Mouse (Mus musculus): ENCODE data around the gene Mgat4e. TPM values are rescaled to one million over a fixed set of nuclear protein-coding genes. Genes with fewer than 3 reads are reported as not detected.
"Not testable (repeated sequence)": the region's sequence is repeated elsewhere in the genome, so short reads cannot be mapped to it uniquely, and the experiment has no call there.

Gene Mgat4e
- polyA plus RNA-seq, 1 experiment from 2014 or later: not detected

DNA sequence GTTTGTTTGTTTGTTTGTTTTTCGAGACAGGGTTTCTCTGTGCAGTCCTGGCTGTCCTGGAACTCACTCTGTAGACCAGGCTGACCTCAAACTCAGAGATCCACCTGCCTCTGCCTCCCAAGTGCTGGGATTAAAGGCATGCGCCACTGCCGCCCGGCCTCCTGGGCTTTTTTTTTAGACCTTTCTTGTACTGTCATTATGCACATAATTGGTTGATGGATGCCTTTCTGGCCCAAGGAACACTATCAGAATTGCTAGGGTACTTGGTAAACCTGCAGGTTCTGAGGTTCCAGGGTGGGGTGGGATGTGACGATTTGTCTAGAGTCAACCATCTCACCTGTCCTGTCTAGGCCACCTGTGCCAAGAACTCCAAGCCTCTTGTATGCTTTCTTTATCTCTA, 30.3 kb downstream of the Mgat4e start:
- not testable (repeated sequence) for H3K27ac ChIP-seq (ENCODE audit: low read length); H3K27me3 ChIP-seq (ENCODE audit: control insufficient read depth, insufficient read depth, low read depth, low read length); H3K4me3 ChIP-seq (ENCODE audit: low read length); H3K9me3 ChIP-seq (ENCODE audit: control insufficient read depth, low read length); H3K9ac ChIP-seq (ENCODE audit: low read length); ATAC-seq (ENCODE audit: low read depth); H3K36me3 ChIP-seq (ENCODE audit: control insufficient read depth, insufficient read depth, low read length); H3K4me2 ChIP-seq (ENCODE audit: low read depth, low read length)
- WGBS: 93% methylated on average over 5 of the region's 5 CpGs
- H3K4me1 ChIP-seq (replicated peaks; ENCODE audit: control insufficient read depth, insufficient read depth, low read length): peaks cover 15% of the 10 kb centered on the region

DNA sequence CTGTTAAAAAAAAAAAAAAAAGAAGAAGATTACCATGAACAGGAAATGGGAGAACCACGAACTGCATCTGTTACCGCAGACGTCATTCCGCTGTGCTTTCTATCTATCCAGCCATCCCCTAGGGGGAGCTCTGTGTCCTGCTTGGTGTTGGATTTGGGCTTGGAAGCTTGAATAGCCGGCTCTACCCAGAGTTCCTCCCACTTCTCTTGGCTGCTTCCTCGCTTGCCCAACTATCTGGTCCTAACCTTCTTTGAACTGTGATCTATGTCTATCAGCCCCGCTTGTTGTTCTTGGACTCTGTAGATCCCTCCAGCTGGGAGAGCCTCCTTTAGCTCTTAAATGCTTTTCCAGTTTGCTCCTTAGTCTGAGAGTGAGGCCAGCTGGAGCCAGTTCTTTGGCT, 30.8 kb downstream of the Mgat4e start:
- H3K9ac ChIP-seq (ENCODE audit: low read length): no peak overlapping the region
- WGBS: 7% methylated on average over 7 of the region's 7 CpGs
- no peaks in the 10 kb centered on the region for H3K9me3 ChIP-seq (ENCODE audit: control insufficient read depth, low read length)
- peaks cover 18% of the 10 kb centered on the region for H3K4me1 ChIP-seq (replicated peaks; ENCODE audit: control insufficient read depth, insufficient read depth, low read length)
- H3K27me3 ChIP-seq (ENCODE audit: control insufficient read depth, insufficient read depth, low read depth, low read length): no peaks in the 10 kb centered on the region
- H3K36me3 ChIP-seq (ENCODE audit: control insufficient read depth, insufficient read depth, low read length): no peaks in the 10 kb centered on the region
- no peak overlapping the region for H3K4me2 ChIP-seq (ENCODE audit: low read depth, low read length)
- no peak overlapping the region for H3K27ac ChIP-seq (ENCODE audit: low read length)
- peak; percentile 90 for ATAC-seq (ENCODE audit: low read depth)
- no peak overlapping the region for H3K4me3 ChIP-seq (ENCODE audit: low read length)

DNA sequence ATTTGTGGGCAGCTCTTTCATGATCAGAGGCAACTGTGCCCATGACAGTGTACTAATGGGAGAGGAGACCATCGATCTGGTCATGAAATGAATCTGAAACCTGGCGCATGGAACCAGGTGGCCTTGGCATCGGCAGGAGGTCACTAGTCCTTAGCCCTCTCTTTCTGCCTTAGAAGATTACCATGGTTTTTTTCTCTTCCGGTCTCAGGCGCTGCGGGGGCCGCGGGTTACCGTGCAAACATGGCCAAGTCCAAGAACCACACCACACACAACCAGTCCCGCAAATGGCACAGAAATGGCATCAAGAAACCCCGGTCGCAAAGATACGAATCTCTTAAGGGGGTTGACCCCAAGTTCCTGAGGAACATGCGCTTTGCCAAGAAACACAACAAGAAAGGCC, 31.6 kb downstream of the Mgat4e start:
- ATAC-seq (ENCODE audit: low read depth): not testable (repeated sequence)

DNA sequence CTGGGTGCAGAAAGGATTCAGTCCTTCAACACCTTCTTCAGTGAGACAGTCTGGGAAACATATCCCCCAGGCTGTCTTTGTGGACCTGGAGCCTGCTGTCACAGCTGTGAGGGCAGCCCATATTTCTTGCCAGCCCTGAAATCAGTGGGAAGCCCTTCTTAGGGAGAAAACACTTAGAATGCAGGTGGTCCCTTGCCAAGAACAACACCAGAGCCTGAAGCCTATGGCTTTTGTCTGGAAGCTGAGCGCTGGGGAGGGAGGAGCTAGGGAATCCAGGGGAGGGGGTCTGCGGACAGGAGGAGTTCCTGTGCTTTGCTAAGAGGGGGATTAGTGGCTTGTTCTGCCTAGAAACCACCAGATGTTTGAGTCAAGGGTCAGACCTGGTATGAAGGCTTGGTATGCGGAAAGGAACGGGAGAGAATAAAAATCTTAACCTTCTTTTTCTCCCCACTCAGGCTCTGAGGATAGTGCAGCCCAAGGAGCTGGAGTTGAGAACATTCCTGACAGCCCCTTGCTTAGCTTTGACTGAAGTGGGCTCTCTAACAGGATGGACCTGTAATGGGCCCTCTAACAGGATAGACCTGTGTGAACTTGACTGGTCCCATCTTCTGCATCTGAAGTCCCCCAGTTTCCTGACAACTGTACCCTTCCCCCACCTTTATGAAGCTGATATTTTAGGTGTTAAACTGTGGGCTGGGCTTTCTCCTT, 32.8 kb downstream of the Mgat4e start:
- peak overlapping the region; percentile 14; the same call in 1 of the 2 replicates for H3K9ac ChIP-seq (ENCODE audit: low read length)
- H3K36me3 ChIP-seq (ENCODE audit: control insufficient read depth, insufficient read depth, low read length): no peaks in the 10 kb centered on the region

More for the DNA sequence above, 31.6 kb downstream of the Mgat4e start:
- peaks cover 20% of the 10 kb centered on the region for H3K4me1 ChIP-seq (replicated peaks; ENCODE audit: control insufficient read depth, insufficient read depth, low read length)
- not testable (repeated sequence) for H3K27me3 ChIP-seq (ENCODE audit: control insufficient read depth, insufficient read depth, low read depth, low read length); H3K27ac ChIP-seq (ENCODE audit: low read length); H3K36me3 ChIP-seq (ENCODE audit: control insufficient read depth, insufficient read depth, low read length); H3K4me2 ChIP-seq (ENCODE audit: low read depth, low read length); H3K9ac ChIP-seq (ENCODE audit: low read length); H3K4me3 ChIP-seq (ENCODE audit: low read length); H3K9me3 ChIP-seq (ENCODE audit: control insufficient read depth, low read length)
- WGBS: 94% methylated on average over 12 of the region's 14 CpGs

DNA sequence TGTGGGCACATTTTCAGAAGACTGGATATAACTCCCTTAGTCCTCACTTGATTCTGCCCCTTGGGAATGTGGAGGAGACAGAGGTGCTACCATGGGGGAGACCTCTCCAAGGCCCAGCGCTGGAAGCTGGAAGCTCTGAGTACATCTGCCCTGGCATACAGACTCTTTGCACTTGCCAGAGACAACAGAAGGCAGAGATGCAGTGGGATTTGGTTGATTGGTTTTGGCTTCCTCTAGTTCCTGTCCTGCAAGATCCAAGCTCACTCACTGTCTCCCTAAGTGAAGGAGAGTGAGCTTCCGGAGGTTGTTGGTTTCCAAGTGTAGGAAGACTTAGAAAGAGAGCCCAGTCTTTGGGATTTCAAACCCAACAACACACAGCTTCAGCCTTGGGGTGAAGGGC, 33.6 kb downstream of the Mgat4e start:
- Histone ChIP-seq H3K4me3 (ENCODE audit: low read length) (no peak overlapping the region), H3K4me2 (ENCODE audit: low read depth, low read length) (no peak overlapping the region), H3K4me1 (replicated peaks; ENCODE audit: control insufficient read depth, insufficient read depth, low read length) (peaks cover 20% of the 10 kb centered on the region), H3K27ac (ENCODE audit: low read length) (peak overlapping the region; percentile 76), H3K27me3 (ENCODE audit: control insufficient read depth, insufficient read depth, low read depth, low read length) (peaks cover 3% of the 10 kb centered on the region), H3K9me3 (ENCODE audit: control insufficient read depth, low read length) (no peaks in the 10 kb centered on the region), H3K36me3 (ENCODE audit: control insufficient read depth, insufficient read depth, low read length) (no peaks in the 10 kb centered on the region), H3K9ac (ENCODE audit: low read length) (no peak overlapping the region)
- ATAC-seq (ENCODE audit: low read depth): no peak
- WGBS: 68% methylated on average over 2 of the region's 2 CpGs

More for the DNA sequence above, 32.8 kb downstream of the Mgat4e start:
- Histone ChIP-seq H3K9me3 (ENCODE audit: control insufficient read depth, low read length) (no peaks in the 10 kb centered on the region), H3K4me3 (ENCODE audit: low read length) (no peak overlapping the region), H3K27me3 (ENCODE audit: control insufficient read depth, insufficient read depth, low read depth, low read length) (peaks cover 3% of the 10 kb centered on the region), H3K4me1 (replicated peaks; ENCODE audit: control insufficient read depth, insufficient read depth, low read length) (peaks cover 20% of the 10 kb centered on the region), H3K4me2 (ENCODE audit: low read depth, low read length) (no peak overlapping the region), H3K27ac (ENCODE audit: low read length) (peak overlapping the region; percentile 76)
- WGBS: 4% methylated on average over 4 of the region's 4 CpGs
- ATAC-seq (ENCODE audit: low read depth): peak; percentile 63

DNA sequence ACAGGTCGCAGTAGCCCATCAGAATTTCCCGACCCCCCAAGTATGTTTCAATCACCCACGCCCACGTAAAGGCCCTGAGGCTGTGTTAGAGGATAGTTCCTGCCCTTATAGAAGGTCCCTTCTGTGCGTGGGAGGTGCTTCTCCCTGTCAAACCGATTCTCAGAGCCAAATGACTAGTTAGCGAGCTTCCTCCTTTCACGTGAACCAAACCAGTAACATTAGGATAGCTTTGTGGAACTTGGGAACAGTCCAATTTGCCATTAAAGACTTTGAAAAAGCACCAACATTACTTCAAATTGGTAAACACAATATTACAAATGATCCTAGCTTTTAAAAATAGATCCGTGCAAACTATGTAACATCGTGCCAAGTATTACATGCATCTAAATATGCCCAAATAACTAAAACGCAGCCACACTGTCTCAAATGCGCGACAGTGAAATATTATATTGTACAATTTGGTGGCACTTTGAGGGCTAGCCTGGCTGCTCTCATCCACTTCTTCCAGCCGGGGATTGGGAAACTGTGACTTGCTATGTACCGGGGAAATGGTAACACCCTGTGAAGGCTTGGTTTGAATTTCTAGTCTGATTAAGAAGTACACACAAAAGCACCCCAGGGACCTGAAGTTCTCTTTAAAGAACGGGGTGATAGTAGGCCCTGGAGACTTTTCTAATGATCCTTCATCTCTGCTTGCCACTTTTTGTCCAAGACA, 35.4 kb downstream of the Mgat4e start:
- Histone ChIP-seq H3K27ac (ENCODE audit: low read length) (no peak overlapping the region), H3K4me1 (replicated peaks; ENCODE audit: control insufficient read depth, insufficient read depth, low read length) (peaks cover 20% of the 10 kb centered on the region), H3K9ac (ENCODE audit: low read length) (peak overlapping the region; percentile 70), H3K9me3 (ENCODE audit: control insufficient read depth, low read length) (no peaks in the 10 kb centered on the region), H3K36me3 (ENCODE audit: control insufficient read depth, insufficient read depth, low read length) (no peaks in the 10 kb centered on the region), H3K4me2 (ENCODE audit: low read depth, low read length) (peak overlapping the region; percentile 91), H3K4me3 (ENCODE audit: low read length) (peak overlapping the region; percentile 57), H3K27me3 (ENCODE audit: control insufficient read depth, insufficient read depth, low read depth, low read length) (peaks cover 3% of the 10 kb centered on the region)
- no peak; the same call in 1 of the 2 replicates for ATAC-seq (ENCODE audit: low read depth)
- 31% methylated on average over 16 of the region's 16 CpGs for WGBS

DNA sequence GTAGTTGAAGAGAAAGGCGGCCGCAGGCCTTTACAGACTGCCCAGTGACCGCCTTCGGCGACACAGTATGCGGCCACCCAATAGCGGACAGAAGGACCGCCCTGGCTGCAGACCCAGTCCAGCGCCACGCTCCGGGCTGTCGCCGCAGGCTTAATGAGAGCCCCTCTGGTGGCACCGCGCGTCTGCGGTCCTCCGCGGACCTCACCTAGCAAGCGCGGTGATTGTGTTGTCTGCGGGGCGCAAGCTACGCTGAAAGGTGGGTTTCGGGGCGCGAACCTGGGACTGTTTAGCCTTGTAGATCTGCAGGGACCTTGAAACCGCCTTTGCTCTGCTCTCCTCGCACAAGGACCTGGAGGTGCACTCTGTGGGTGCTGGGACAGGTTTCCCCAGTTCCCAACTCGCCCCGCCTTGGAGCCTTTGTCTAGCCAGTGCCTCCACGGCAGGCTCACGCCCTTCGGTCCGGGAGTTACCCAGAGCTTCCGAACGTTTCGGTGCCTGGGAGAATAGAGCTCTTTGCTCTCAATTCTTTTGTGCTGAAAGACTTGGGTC, 36.1 kb downstream of the Mgat4e start:
- peaks cover 20% of the 10 kb centered on the region for H3K4me1 ChIP-seq (replicated peaks; ENCODE audit: control insufficient read depth, insufficient read depth, low read length)
- peak overlapping the region; percentile 57 for H3K4me3 ChIP-seq (ENCODE audit: low read length)
- H3K9me3 ChIP-seq (ENCODE audit: control insufficient read depth, low read length): no peaks in the 10 kb centered on the region
- peak overlapping the region; percentile 91 for H3K4me2 ChIP-seq (ENCODE audit: low read depth, low read length)
- peaks cover 3% of the 10 kb centered on the region for H3K27me3 ChIP-seq (ENCODE audit: control insufficient read depth, insufficient read depth, low read depth, low read length)
- WGBS: 1% methylated on average over 38 of the region's 38 CpGs
- H3K36me3 ChIP-seq (ENCODE audit: control insufficient read depth, insufficient read depth, low read length): no peaks in the 10 kb centered on the region
- peak overlapping the region; percentile 70 for H3K9ac ChIP-seq (ENCODE audit: low read length)
- ATAC-seq (ENCODE audit: low read depth): peak; percentile 69
- H3K27ac ChIP-seq (ENCODE audit: low read length): peak overlapping the region; percentile 48

DNA sequence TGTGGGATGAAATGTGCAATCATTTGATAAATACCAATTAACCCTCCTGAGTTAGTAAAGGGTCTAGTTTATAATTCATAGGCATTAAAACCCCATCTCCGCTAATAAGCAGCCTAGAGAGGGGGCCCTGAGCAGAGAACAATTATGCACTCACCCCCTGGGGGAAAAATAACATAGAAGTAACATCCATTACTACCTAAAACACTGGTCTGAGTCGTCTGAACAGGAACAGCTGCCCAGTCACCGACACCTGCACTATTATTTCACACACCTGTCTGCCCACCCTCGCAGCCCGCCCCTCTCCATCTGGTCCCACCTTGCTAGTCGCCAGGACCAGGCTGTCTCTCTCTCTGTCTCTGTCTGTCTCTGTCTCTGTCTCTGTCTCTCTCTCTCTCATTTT, 36.9 kb downstream of the Mgat4e start:
- Histone ChIP-seq H3K4me3 (ENCODE audit: low read length) (no peak overlapping the region; the same call in none of the 2 replicates), H3K36me3 (ENCODE audit: control insufficient read depth, insufficient read depth, low read length) (no peaks in the 10 kb centered on the region; the same call in 1 of the 2 replicates), H3K27ac (ENCODE audit: low read length) (no peak overlapping the region), H3K27me3 (ENCODE audit: control insufficient read depth, insufficient read depth, low read depth, low read length) (peaks cover 3% of the 10 kb centered on the region), H3K9ac (ENCODE audit: low read length) (no peak overlapping the region), H3K4me1 (replicated peaks; ENCODE audit: control insufficient read depth, insufficient read depth, low read length) (peaks cover 20% of the 10 kb centered on the region), H3K4me2 (ENCODE audit: low read depth, low read length) (peak overlapping the region; percentile 91), H3K9me3 (ENCODE audit: control insufficient read depth, low read length) (no peaks in the 10 kb centered on the region)
- no peak for ATAC-seq (ENCODE audit: low read depth)
- WGBS: 49% methylated on average over 6 of the region's 6 CpGs

DNA sequence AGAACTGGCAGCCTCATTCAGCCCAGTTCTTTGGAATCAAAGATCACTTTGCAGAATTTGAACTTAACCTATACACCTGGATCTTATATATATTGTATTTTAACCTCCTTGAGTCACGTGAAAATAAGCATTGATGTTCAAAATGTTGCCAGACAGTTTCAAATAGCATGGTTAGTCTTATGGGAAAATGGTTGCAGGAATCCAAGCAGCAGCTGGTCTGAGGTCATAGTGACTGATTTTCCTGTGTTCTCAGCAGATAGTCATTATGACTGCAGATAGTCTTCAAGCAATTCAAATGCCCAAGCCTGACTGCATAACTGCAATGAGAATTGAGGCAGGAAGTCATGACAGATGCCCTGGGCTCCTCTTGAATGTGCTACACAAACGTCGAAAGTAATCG, 37.3 kb downstream of the Mgat4e start:
- 51% methylated on average over 4 of the region's 4 CpGs for WGBS
- Histone ChIP-seq H3K4me3 (ENCODE audit: low read length) (no peak overlapping the region), H3K9me3 (ENCODE audit: control insufficient read depth, low read length) (no peaks in the 10 kb centered on the region), H3K27me3 (ENCODE audit: control insufficient read depth, insufficient read depth, low read depth, low read length) (peaks cover 3% of the 10 kb centered on the region), H3K9ac (ENCODE audit: low read length) (no peak overlapping the region), H3K36me3 (ENCODE audit: control insufficient read depth, insufficient read depth, low read length) (peaks cover 3% of the 10 kb centered on the region; the same call in 1 of the 2 replicates), H3K4me1 (replicated peaks; ENCODE audit: control insufficient read depth, insufficient read depth, low read length) (peaks cover 20% of the 10 kb centered on the region), H3K4me2 (ENCODE audit: low read depth, low read length) (no peak overlapping the region), H3K27ac (ENCODE audit: low read length) (no peak overlapping the region)
- no peak for ATAC-seq (ENCODE audit: low read depth)

All from lung, embryonic 16.5 days (tissue).